Mouse (Mus musculus): Measurements from ENCODE around the gene Mrps35. TPM values are rescaled to one million over a fixed set of nuclear protein-coding genes. Genes with fewer than 3 reads are reported as not detected.

Gene Mrps35
- polyA plus RNA-seq, 1 experiment from 2014 or later = 109 TPM

DNA sequence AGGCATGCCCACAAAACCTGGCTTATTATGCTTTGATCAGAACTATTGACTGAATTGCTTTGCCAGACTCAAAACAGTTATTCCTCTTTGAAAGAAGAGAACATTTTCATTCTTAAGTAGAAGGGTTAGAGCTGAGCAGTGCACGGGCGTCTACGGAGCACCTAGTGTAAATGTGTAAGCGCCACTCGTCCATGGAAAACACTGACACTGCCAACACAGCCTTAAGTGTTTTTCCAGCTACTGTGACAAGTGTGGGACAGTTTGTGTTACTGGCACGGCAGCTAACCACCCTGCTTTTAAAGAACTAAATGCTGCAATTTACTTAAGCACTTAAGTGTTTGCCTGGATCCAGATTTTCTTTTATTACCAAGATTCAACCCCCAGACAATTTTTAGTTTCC is 30.6 kb upstream of the Mrps35 start:
- Histone ChIP-seq H3K4me3 (no peak overlapping the region), H3K9me3 (no peaks in the 10 kb centered on the region), H3K27me3 (replicated peaks; ENCODE audit: low read depth, poor library complexity, severe bottlenecking) (no peaks in the 10 kb centered on the region), H3K4me1 (no peaks in the 10 kb centered on the region), H3K36me3 (replicated peaks) (peaks cover 29% of the 10 kb centered on the region; the same call in 1 of the 2 replicates), H3K27ac (replicated peaks) (no peak overlapping the region)
- no peak for DNase-seq (ENCODE audit: low spot score)
- 81% methylated on average over 6 of the region's 6 CpGs for WGBS

DNA sequence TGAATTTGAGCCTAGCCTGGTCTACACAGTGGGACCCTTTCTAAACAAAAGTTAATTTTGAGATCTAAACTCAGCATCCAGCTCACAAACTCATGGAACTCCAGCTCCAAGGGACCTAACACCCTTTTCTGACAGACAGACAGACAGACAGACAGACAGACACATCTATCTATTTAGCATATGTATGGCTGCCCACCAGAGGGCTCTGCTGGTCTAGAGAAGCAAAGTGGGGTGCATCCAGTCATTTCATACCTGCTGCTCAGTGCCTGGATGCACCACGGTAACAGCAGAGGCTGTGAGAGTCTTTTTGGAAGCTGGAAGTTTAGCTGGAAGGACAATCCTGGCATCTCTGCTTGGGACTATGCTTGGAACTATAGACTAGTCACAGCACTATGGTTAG is 29.0 kb upstream of the Mrps35 start:
- no peak overlapping the region for H3K4me3 ChIP-seq
- 83% methylated on average over 1 of the region's 1 CpGs for WGBS
- H3K4me1 ChIP-seq = no peaks in the 10 kb centered on the region
- no peak overlapping the region for H3K27ac ChIP-seq (replicated peaks)
- DNase-seq (ENCODE audit: low spot score) = no peak
- H3K36me3 ChIP-seq (replicated peaks) = peaks cover 27% of the 10 kb centered on the region; the same call in 1 of the 2 replicates
- no peaks in the 10 kb centered on the region for H3K9me3 ChIP-seq
- no peaks in the 10 kb centered on the region for H3K27me3 ChIP-seq (replicated peaks; ENCODE audit: low read depth, poor library complexity, severe bottlenecking)

DNA sequence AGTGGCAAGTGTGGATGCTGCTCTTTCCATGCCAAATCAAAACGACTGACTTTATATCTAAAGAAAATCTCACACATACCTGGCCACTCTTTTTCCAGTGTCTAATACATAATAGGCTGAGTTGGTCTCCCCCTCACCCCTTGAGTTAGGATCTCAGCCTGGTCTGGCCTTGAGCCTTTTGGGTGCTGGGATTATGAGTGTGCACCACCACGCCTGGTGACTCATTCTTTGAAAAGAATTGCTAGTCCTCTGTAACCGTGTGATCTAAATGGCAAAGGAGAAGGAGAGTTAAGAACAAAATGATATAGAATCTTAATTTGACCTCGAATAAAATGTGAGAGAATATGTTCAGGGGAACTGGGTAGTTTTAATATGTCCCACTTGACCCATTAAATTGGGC is 24.7 kb upstream of the Mrps35 start:
- no peak for DNase-seq (ENCODE audit: low spot score)
- Histone ChIP-seq H3K4me3 (no peak overlapping the region), H3K4me1 (no peaks in the 10 kb centered on the region), H3K27me3 (replicated peaks; ENCODE audit: low read depth, poor library complexity, severe bottlenecking) (no peaks in the 10 kb centered on the region), H3K36me3 (replicated peaks) (peaks cover 51% of the 10 kb centered on the region), H3K27ac (replicated peaks) (no peak overlapping the region), H3K9me3 (no peaks in the 10 kb centered on the region)
- 89% methylated on average over 4 of the region's 4 CpGs for WGBS

GRCm38 (mm10) chr6:147018364-147018763 is 24.2 kb upstream of the Mrps35 start:
- Histone ChIP-seq H3K4me1 (no peaks in the 10 kb centered on the region), H3K36me3 (replicated peaks) (peaks cover 53% of the 10 kb centered on the region), H3K9me3 (no peaks in the 10 kb centered on the region), H3K27me3 (replicated peaks; ENCODE audit: low read depth, poor library complexity, severe bottlenecking) (no peaks in the 10 kb centered on the region), H3K4me3 (no peak overlapping the region), H3K27ac (replicated peaks) (no peak overlapping the region)
- DNase-seq (ENCODE audit: low spot score) = no peak
- WGBS = 89% methylated on average over 5 of the region's 5 CpGs

- Histone ChIP-seq H3K4me3 (no peak overlapping the region), H3K9me3 (no peaks in the 10 kb centered on the region), H3K27me3 (replicated peaks; ENCODE audit: low read depth, poor library complexity, severe bottlenecking) (no peaks in the 10 kb centered on the region), H3K4me1 (no peaks in the 10 kb centered on the region), H3K36me3 (replicated peaks) (peaks cover 55% of the 10 kb centered on the region), H3K27ac (replicated peaks) (no peak overlapping the region)
- 93% methylated on average over 5 of the region's 5 CpGs for WGBS
- DNase-seq (ENCODE audit: low spot score) = no peak
These were observed 21.4 kb upstream of the Mrps35 start for GRCm38 (mm10) chr6:147021181-147021580.

DNA sequence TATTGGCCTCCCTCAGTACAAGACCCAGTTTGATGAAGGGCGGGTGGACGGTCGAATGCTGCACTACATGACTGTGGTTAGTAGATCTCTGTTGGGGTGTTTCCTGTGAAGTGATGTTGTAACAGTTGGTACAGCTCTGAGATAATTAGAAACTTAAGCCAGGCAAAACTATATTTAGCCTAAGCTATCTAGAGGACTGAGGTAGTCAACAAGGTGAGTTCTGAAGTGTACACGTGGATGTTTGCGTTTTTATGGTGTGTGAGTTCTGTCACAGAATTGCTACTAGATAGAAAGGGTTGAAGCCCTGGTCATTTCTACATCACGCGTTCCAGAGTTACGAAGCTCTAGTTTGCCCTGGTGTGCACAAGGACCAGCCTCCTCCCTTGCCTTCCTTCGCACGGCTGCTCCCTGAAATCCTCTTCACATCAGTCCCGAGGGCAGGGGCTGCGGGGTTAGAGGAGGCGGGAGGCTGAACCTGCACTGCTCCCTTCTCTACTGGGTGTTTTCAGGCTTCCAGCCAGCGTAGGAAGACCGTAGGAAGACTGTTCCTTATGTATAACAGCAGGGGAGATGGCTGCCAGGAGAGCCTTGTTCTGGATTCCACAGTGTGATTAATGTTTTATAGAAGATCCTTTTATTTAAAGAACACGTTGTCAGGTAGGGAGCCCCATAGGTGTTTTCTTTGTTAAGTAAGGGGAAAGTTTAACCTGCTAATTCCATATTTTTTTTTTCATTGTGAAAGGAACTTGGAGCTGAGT is 20.0 kb upstream of the Mrps35 start:
- H3K27me3 ChIP-seq (replicated peaks; ENCODE audit: low read depth, poor library complexity, severe bottlenecking) = no peaks in the 10 kb centered on the region
- H3K4me1 ChIP-seq = no peaks in the 10 kb centered on the region
- H3K27ac ChIP-seq (replicated peaks) = no peak overlapping the region
- no peaks in the 10 kb centered on the region for H3K9me3 ChIP-seq
- no peak overlapping the region for H3K4me3 ChIP-seq
- 88% methylated on average over 16 of the region's 16 CpGs for WGBS
- peaks cover 57% of the 10 kb centered on the region for H3K36me3 ChIP-seq (replicated peaks)
- DNase-seq (ENCODE audit: low spot score) = no peak

DNA sequence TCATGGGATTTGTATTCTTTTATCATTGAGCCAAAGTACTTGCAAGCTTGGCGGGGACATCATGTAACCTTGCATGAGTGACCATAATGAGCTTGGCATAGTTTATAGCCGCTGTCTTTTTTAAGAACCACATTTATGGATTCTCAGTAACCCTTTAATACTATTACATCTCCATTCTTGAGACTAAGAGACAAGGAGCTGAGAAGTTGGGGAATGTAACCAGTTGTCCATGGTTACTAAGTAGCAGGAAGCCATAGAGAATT is 19.5 kb upstream of the Mrps35 start:
- WGBS = 91% methylated on average over 2 of the region's 2 CpGs
- no peaks in the 10 kb centered on the region for H3K4me1 ChIP-seq

DNA sequence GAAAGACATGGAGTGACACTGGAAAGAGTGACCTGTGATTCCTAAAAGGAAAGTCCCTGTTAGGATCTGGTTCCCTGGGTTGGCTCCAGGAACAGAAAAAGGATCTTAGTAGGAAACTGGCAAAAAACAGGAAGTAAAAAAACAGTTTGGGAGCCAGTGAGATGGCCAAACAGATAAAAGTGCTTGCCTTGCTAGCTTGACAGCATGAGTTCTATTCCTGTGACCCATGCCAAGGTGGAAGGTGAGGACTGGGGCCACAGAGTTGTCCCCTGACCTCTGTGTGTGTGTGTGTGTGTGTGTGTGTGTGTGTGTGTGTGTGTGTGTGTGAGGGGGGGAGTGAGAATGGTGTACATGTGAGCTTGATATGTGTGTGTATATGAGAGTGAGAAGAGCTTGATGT is 19.0 kb upstream of the Mrps35 start:
- Histone ChIP-seq H3K27ac (replicated peaks) (no peak overlapping the region), H3K36me3 (replicated peaks) (peaks cover 60% of the 10 kb centered on the region), H3K4me1 (no peaks in the 10 kb centered on the region), H3K27me3 (replicated peaks; ENCODE audit: low read depth, poor library complexity, severe bottlenecking) (no peaks in the 10 kb centered on the region), H3K9me3 (no peaks in the 10 kb centered on the region), H3K4me3 (no peak overlapping the region)
- no peak for DNase-seq (ENCODE audit: low spot score)

More for the DNA sequence above, 19.5 kb upstream of the Mrps35 start:
- no peaks in the 10 kb centered on the region for H3K9me3 ChIP-seq
- H3K27me3 ChIP-seq (replicated peaks; ENCODE audit: low read depth, poor library complexity, severe bottlenecking) = no peaks in the 10 kb centered on the region
- H3K27ac ChIP-seq (replicated peaks) = no peak overlapping the region
- H3K36me3 ChIP-seq (replicated peaks) = peaks cover 62% of the 10 kb centered on the region
- no peak overlapping the region for H3K4me3 ChIP-seq
- no peak for DNase-seq (ENCODE audit: low spot score)

DNA sequence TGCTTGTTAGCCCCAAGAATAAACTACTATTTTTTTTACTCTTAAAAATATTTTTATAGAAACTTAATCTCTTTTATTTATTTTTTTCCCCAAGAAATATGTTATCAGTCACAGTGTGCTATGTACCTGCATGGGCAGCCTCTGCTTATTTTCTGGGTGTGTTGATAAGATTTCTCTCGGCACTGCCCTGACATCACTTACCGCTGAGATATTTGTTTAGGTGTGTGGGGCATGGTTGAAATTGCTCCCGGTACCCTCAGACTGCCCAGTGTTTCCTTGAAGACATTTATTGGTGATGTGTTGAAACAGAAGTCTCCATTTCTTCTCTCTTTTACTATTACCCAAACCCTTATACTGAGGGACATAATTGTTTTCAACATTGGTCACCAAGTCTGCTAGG is 17.8 kb upstream of the Mrps35 start:
- no peak overlapping the region for H3K4me3 ChIP-seq
- H3K27ac ChIP-seq (replicated peaks) = no peak overlapping the region
- DNase-seq (ENCODE audit: low spot score) = no peak
- WGBS = 89% methylated on average over 3 of the region's 3 CpGs
- H3K27me3 ChIP-seq (replicated peaks; ENCODE audit: low read depth, poor library complexity, severe bottlenecking) = no peaks in the 10 kb centered on the region
- peaks cover 55% of the 10 kb centered on the region for H3K36me3 ChIP-seq (replicated peaks)
- H3K9me3 ChIP-seq = no peaks in the 10 kb centered on the region
- H3K4me1 ChIP-seq = no peaks in the 10 kb centered on the region

DNA sequence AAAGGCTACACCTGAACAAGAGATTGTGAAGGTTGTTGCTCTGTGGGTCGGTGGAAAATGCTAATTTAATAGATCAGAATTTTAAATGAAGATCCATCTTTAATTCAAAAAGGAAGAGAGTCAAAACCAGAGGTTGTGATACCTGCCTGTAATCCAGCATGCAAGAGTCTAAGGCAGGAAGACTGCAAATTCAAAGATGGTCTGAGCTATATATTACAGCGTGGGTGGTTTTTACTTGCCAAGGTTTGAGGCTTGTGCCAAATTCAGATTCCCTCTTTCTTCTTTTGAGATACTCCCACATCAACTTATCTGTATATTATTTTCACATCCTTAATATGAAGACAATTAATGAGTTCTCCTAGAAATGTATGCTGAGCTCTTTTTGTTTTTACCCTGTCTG is 14.2 kb upstream of the Mrps35 start:
- no peaks in the 10 kb centered on the region for H3K27me3 ChIP-seq (replicated peaks; ENCODE audit: low read depth, poor library complexity, severe bottlenecking)
- 88% methylated on average over 2 of the region's 2 CpGs for WGBS
- H3K9me3 ChIP-seq = no peaks in the 10 kb centered on the region
- H3K4me3 ChIP-seq = no peak overlapping the region
- DNase-seq (ENCODE audit: low spot score) = no peak
- no peak overlapping the region for H3K27ac ChIP-seq (replicated peaks)
- no peaks in the 10 kb centered on the region for H3K4me1 ChIP-seq
- H3K36me3 ChIP-seq (replicated peaks) = peaks cover 53% of the 10 kb centered on the region

DNA sequence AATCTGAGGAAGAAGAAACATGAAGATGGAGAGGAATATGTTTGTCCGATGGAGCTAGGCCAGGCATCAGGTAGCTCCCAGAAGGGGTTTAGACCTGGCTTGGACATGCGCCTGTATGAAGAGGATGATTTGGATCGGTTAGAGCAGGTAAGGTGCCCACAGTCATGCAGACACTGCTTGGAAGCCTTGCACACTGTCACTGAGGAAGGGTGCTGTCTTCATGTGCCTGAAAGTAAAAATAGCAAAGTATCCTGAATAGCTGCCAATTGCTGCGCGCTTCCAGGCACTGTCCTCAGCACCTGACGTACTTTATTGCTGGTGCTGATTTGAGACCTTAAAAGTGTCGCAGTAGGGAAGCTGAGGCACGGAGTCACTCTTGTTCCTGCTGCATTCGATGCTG is 13.0 kb upstream of the Mrps35 start:
- 95% methylated on average over 9 of the region's 9 CpGs for WGBS
- Histone ChIP-seq H3K4me1 (no peaks in the 10 kb centered on the region), H3K36me3 (replicated peaks) (peaks cover 52% of the 10 kb centered on the region), H3K27ac (replicated peaks) (no peak overlapping the region), H3K9me3 (no peaks in the 10 kb centered on the region), H3K27me3 (replicated peaks; ENCODE audit: low read depth, poor library complexity, severe bottlenecking) (no peaks in the 10 kb centered on the region), H3K4me3 (no peak overlapping the region)
- DNase-seq (ENCODE audit: low spot score) = no peak

- Histone ChIP-seq H3K9me3 (no peaks in the 10 kb centered on the region), H3K4me1 (no peaks in the 10 kb centered on the region), H3K27me3 (replicated peaks; ENCODE audit: low read depth, poor library complexity, severe bottlenecking) (no peaks in the 10 kb centered on the region), H3K4me3 (no peak overlapping the region), H3K27ac (replicated peaks) (no peak overlapping the region), H3K36me3 (replicated peaks) (peaks cover 50% of the 10 kb centered on the region)
- WGBS = 90% methylated on average over 15 of the region's 15 CpGs
- DNase-seq (ENCODE audit: low spot score) = no peak
These were observed 12.3 kb upstream of the Mrps35 start for GRCm38 (mm10) chr6:147030096-147030885.

DNA sequence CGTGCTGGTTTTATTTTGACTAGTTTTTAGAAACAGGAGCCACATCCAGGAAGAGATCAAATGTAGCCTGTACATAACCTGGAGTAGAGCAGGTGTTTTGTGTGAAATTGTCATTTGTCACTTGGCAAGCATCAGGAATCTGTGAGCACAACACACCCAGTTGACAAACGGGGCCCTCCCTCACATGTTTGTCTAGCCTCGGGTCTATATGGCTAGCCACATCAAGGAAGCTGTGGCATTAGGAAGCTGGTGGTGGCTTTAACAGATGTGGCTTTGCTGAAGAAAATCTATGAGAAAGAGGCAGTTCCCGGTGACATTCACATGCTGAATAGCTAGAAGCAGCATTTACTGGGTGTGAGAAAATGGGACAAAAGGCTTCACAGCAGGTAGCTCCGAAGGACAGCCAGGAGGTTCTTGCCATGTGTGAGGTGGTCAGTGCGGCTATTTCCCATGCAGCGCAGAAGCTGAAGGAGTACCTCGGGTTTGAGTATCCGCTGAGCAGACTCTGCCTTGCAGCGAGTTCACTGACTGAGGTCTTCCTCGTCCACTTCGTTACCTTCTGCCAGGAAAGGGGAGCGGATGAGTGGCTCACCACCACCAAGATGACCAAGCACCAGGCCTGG is 10.2 kb upstream of the Mrps35 start, which contains the start of gene Rep15:
Rep15 (plus strand) TSS at position 282 of the 623 bp plus-strand sequence.
- Histone ChIP-seq H3K27ac (replicated peaks) (no peak within 1 kb of the TSS), H3K4me3 (no peak within 1 kb of the TSS), H3K27me3 (replicated peaks; ENCODE audit: low read depth, poor library complexity, severe bottlenecking) (no peaks in the 10 kb centered on the region), H3K9me3 (no peaks in the 10 kb centered on the region), H3K4me1 (no peaks in the 10 kb centered on the region), H3K36me3 (replicated peaks) (peaks cover 32% of the 10 kb centered on the region)
- WGBS = 55% methylated on average over 13 of the region's 13 CpGs
- no peak for DNase-seq (ENCODE audit: low spot score)
